Mouse (Mus musculus): Measurements from ENCODE around the gene Vmn2r35.
"Not testable (repeated sequence)": the region's sequence is repeated elsewhere in the genome, so short reads cannot be mapped to it uniquely, and the experiment has no call there.

Gene Vmn2r35

GRCm38 (mm10) chr7:7819767-7820166, at the start of gene Vmn2r35:
TSS of gene Vmn2r35 (minus strand) at chr7:7819867.
- DNase-seq (ENCODE audit: low spot score) = not testable (repeated sequence)

GRCm38 (mm10) chr7:7794196-7794595, 25.5 kb downstream of the Vmn2r35 start:
- not testable (repeated sequence) for DNase-seq (ENCODE audit: low spot score)
